Mouse (Mus musculus): Measurements from ENCODE around the gene Fdxr.

GRCm38 (mm10) chr11:115251258-115251657, 25.6 kb downstream of the Fdxr start:
- TF ChIP-seq CTCF (IDR thresholded peaks at IDR 0.05; ENCODE audit: low read depth, low read length) (no peak), POLR2A (IDR thresholded peaks at IDR 0.05; ENCODE audit: insufficient read depth, low read length) (no peak)
